Mouse (Mus musculus) kidney, adult 2 months (tissue): ENCODE results near the gene Med28. TPM values are rescaled to one million over a fixed set of nuclear protein-coding genes. Genes with fewer than 3 reads are reported as not detected.

Source experiments
- DNase-seq: peaks from one replicate; pipeline ENCODE4 v3.0.0; 2021
- H3K27ac ChIP-seq: fragments of 200-500 bp; 2 replicates; pipeline ENCODE4 v1.5.1; 2012; ENCODE audit warnings: low read depth, low read length, control low read depth, inconsistent platforms; ENCODE audit not compliant: insufficient read depth
- H3K27me3 ChIP-seq: fragments of 200-500 bp; replicated peaks from 2 replicates; pipeline ENCODE4 v1.6.1; 2012; ENCODE audit warnings: mild to moderate bottlenecking, moderate library complexity, low read length, inconsistent platforms; ENCODE audit not compliant: control insufficient read depth, insufficient read depth
- H3K36me3 ChIP-seq: fragments of 200-500 bp; 2 replicates; pipeline ENCODE4 v1.6.1; 2012; ENCODE audit warnings: mild to moderate bottlenecking, moderate library complexity, low read length, inconsistent platforms; ENCODE audit not compliant: control insufficient read depth, insufficient read depth
- H3K4me1 ChIP-seq: fragments of 200-500 bp; 2 replicates; pipeline ENCODE4 v1.6.1; 2011; ENCODE audit warnings: low read length; ENCODE audit not compliant: control insufficient read depth, insufficient read depth
- H3K4me3 ChIP-seq: fragments of 200-500 bp; 2 replicates; pipeline ENCODE4 v1.5.1; 2011; ENCODE audit warnings: mild to moderate bottlenecking, low read depth, low read length, control low read depth; ENCODE audit not compliant: insufficient read depth
- CTCF ChIP-seq: fragments of 200-500 bp; conservative IDR thresholded peaks from 2 replicates; pipeline ENCODE4 v1.5.1; 2011; ENCODE audit warnings: low read depth, mild to moderate bottlenecking, control low read depth, low read length, moderate library complexity, mixed read lengths; ENCODE audit not compliant: insufficient read depth, insufficient read length
- POLR2A ChIP-seq: fragments of 200-500 bp; IDR thresholded peaks from one replicate; pipeline ENCODE4 v1.6.1; 2011; ENCODE audit warnings: low read depth, low read length, control low read depth
- WGBS: fragments of 180-500 bp; shearing (Covaris S2); methylation state at CpG from one replicate; pipeline ENCODE4 v1.1.7; 2018; 5-methylcytosine and 5-hydroxymethylcytosine counted together
- polyA plus RNA-seq: library from polyadenylated mRNA; depleted of rRNA; stranded (reverse); fragments of >200 nt; gene quantifications from 2 replicates; pipeline ENCODE4 v1.2.3, GENCODE M21; 2012; rRNA removed

The Med28 gene
- 173 and 194 TPM in 2 replicates for polyA plus RNA-seq

DNA sequence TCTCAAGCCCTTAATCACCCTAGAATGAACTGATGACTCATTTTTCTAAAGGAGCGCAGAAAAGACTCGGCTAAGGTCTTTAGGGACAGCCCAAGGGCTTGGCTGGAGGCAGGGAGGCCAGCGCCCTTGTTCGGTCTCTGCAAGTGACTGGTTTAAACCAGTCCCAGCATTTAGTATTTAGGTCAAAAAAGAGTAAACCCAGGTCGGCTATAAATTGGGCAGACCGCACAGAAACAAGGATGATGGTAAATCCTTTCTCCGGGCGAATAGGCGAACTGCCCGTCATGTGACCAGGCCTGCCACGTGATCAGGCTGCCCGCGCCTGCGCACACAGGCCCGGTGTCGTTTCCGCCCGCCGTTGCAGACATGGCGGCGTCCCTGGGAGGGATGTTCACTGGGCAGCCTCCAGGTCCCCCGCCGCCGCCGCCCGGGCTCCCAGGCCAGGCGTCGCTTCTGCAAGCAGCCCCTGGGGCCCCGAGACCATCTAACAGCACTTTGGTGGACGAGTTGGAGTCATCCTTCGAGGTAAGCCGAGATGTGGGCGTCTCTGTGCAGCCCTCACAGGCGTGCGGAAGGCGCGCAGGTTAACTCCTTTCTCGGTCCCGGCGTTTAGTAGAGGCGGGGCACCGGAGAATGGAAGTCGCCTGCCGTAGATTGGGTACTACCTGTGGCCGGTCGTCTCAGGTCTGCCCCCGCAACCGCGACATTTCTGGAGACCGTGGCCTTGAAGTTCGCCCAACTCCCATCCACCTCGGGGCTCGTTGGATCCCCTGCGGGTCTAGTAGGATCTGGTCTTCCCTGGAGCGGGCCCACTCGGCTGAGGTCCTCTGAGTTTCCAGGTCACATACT lies at the start of gene Med28:
Med28 (plus strand) TSS at position 270 of the 849 bp plus-strand sequence.
- peak within 1 kb of the TSS; percentile 79 for H3K27ac ChIP-seq
- peaks cover 8% of the 10 kb centered on the region; the same call in 1 of the 2 replicates for H3K4me1 ChIP-seq
- WGBS: 1% methylated on average over 56 of the region's 56 CpGs
- no peaks in the 10 kb centered on the region for H3K27me3 ChIP-seq
- TF ChIP-seq CTCF (no peak), POLR2A (peak; percentile 47)
- peak; percentile 97 for DNase-seq
- H3K36me3 ChIP-seq: peaks cover 3% of the 10 kb centered on the region
- peak within 1 kb of the TSS; percentile 94 for H3K4me3 ChIP-seq

DNA sequence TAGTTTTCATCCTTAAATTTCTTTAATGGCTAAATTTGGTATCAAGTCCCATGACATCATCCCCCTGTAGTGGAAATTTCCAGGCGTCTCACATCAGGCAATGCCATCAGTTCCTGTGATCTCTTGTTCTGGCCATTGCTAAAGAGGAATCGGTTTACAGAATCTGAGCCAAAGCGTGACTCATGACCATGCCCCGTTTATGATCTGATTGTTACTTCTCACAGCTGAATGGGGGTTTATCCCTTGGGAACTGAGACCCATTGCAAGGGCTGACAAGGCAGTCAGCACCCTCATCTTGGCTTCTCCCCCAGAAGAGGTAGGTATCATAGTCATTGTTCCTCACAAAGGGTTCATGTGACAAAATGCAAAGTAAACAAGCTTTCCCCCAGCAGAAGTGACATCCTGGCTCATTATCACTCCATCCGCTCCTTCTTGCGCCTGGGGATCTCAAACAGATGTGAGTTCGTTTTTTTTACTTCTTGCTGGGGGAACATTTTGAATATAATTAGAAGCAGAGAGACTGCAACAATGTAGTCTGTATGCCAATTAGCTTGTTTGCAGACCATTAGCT lies 47.1 kb upstream of the Med28 start:
- Histone ChIP-seq H3K4me3 (no peak overlapping the region), H3K27me3 (no peaks in the 10 kb centered on the region), H3K36me3 (no peaks in the 10 kb centered on the region), H3K27ac (no peak overlapping the region), H3K4me1 (no peaks in the 10 kb centered on the region)
- DNase-seq: peak; percentile 17
- 24% methylated on average over 7 of the region's 7 CpGs for WGBS
- TF ChIP-seq POLR2A: no peak
- TF ChIP-seq CTCF: no peak

DNA sequence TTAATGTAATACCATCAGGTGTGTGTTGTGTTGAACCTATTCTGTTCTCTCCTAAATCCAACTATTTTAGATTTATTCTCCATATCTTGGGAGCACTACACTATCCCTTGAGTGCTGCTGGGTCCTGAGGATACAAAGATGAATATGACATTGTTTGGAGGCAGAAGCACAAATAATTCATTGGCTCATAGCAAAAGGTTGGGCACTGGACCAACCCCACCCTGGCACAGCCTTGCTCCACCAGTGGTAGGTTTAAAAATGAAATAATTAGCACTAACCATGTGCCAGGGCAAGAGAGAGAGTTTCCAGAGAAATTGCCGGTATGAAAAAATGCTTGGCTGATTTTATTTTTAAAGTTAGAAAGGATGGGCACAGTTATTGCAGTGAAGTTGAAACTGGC lies 46.5 kb upstream of the Med28 start:
- H3K27me3 ChIP-seq: no peaks in the 10 kb centered on the region
- H3K27ac ChIP-seq: no peak overlapping the region
- WGBS: 43% methylated on average over 1 of the region's 1 CpGs
- no peak for DNase-seq
- no peak for TF ChIP-seq CTCF
- no peak for TF ChIP-seq POLR2A
- no peak overlapping the region for H3K4me3 ChIP-seq
- no peaks in the 10 kb centered on the region for H3K36me3 ChIP-seq
- H3K4me1 ChIP-seq: no peaks in the 10 kb centered on the region

DNA sequence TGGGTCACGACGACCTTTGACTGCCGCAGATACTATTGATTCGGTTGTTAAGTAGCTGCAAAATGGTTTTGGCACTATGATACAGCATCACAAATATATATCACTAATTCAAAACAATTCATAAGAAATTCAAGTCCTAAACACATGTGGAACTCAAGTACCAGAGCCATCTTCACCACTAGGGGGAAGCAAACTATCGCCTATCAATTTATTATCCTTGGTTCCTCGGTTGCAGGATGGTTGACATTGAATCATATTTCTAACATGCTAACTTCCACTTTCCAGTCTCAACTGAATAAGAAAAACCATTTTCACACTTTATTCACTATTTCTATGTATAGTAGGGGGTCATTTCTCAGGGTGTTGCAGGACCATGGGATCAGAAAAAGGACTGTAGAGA lies 45.8 kb upstream of the Med28 start:
- H3K4me1 ChIP-seq: no peaks in the 10 kb centered on the region
- H3K27me3 ChIP-seq: no peaks in the 10 kb centered on the region
- 20% methylated on average over 6 of the region's 6 CpGs for WGBS
- H3K4me3 ChIP-seq: no peak overlapping the region
- H3K36me3 ChIP-seq: no peaks in the 10 kb centered on the region
- no peak overlapping the region for H3K27ac ChIP-seq
- DNase-seq: peak; percentile 80
- TF ChIP-seq CTCF (peak; percentile 48), POLR2A (no peak)

DNA sequence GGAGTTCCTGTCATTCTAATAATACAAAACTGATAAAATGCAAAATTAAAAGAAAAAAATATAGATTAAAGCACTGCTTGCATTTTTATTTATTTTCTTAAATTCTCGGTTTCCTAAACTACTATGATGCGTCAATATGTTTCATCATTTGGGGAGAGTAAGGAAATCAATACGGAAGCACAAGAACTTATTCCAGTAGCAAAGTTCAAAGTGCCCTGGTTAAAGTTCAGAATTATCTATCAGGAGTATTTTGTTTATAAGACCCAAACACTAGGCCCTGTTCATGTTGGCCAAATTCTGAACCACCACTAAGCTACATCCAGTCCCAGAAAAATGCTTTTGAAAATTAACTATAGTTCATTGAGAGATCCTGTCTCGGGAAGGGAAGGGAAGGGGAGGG lies 45.3 kb upstream of the Med28 start:
- no peaks in the 10 kb centered on the region for H3K27me3 ChIP-seq
- no peak for TF ChIP-seq POLR2A
- TF ChIP-seq CTCF: no peak
- no peak for DNase-seq
- H3K4me1 ChIP-seq: no peaks in the 10 kb centered on the region
- no peaks in the 10 kb centered on the region for H3K36me3 ChIP-seq
- no peak overlapping the region for H3K27ac ChIP-seq
- WGBS: 58% methylated on average over 3 of the region's 4 CpGs
- H3K4me3 ChIP-seq: no peak overlapping the region

DNA sequence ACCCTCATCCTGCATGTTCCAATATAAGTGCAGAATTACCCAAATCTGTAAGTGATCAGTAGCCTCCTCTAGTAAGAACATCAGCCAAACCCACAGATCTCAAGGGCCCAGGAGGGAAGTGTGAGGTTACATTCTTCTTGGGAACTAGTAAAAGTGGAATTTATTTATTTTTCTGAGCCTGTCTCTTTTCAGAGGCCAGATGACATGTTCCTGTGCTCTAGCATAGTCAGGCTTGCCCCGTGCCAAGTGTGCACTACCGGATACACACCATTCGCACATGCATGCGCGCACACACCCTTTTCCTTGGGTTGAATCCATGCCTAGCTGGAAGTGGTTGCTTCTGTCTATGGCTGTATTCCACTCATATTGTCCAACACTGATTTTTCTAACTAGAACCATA lies 44.3 kb upstream of the Med28 start:
- TF ChIP-seq POLR2A (no peak), CTCF (no peak)
- peaks cover 5% of the 10 kb centered on the region; the same call in 1 of the 2 replicates for H3K4me1 ChIP-seq
- no peak overlapping the region for H3K4me3 ChIP-seq
- 83% methylated on average over 5 of the region's 5 CpGs for WGBS
- H3K36me3 ChIP-seq: no peaks in the 10 kb centered on the region
- no peaks in the 10 kb centered on the region for H3K27me3 ChIP-seq
- DNase-seq: no peak
- no peak overlapping the region for H3K27ac ChIP-seq

DNA sequence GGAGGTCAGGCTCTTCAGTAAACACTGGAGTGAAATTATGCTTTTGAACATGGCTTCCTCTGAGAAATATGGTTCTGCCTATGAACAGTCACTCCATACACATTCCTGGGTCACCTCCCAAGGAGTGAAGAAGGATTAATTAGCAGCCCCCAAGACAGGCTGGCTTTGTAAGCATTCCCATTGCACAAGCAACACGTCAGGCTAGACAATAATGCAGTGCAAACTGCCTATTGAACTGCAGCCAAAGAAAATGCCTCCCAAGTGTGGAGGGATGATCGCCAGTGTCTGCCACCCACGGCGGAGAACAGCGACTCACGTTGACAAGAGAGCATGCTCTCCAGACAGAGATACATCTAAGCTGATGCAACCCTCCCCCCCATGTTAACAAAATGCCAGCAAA lies 43.7 kb upstream of the Med28 start:
- no peaks in the 10 kb centered on the region for H3K27me3 ChIP-seq
- no peak overlapping the region for H3K4me3 ChIP-seq
- 17% methylated on average over 6 of the region's 6 CpGs for WGBS
- no peak overlapping the region for H3K27ac ChIP-seq
- DNase-seq: peak; percentile 44
- no peak for TF ChIP-seq CTCF
- no peak for TF ChIP-seq POLR2A
- H3K36me3 ChIP-seq: no peaks in the 10 kb centered on the region
- H3K4me1 ChIP-seq: peaks cover 6% of the 10 kb centered on the region; the same call in 1 of the 2 replicates
